Mouse (Mus musculus) naive thymus-derived CD4-positive, alpha-beta T cell, adult 2 months (primary cell): ENCODE results near the gene Col1a2.
A peak's percentile ranks its signal among the peaks of the same experiment; 100 is the strongest.

Experiments
- DNase-seq: peaks from one replicate; pipeline ENCODE4 v3.0.0-alpha.2; 2011; ENCODE audit warnings: low read depth

Col1a2 gene

GRCm38 (mm10) chr6:4521031-4521430, 16.4 kb downstream of the Col1a2 start:
- DNase-seq = no peak

DNA sequence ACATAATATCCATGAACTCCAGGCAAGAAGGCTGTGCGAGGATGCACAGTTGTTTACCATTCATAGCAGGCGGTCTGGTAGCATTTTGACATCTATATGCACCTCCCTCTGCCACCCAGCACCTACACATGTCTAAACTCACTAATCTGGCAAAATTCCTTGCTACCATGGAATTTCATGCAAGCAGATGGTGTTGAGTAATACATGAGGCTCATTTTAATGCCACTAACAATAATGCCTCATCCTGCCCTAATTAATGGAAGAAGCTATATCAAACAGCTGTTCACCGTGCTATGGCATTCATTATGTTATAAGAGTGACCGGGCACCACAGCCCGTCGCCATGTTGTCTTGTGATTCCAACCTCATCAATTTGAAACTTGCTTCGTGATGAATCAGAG, 23.8 kb downstream of the Col1a2 start:
- DNase-seq = no peak

GRCm38 (mm10) chr6:4530986-4531385, 26.4 kb downstream of the Col1a2 start:
- DNase-seq = no peak

DNA sequence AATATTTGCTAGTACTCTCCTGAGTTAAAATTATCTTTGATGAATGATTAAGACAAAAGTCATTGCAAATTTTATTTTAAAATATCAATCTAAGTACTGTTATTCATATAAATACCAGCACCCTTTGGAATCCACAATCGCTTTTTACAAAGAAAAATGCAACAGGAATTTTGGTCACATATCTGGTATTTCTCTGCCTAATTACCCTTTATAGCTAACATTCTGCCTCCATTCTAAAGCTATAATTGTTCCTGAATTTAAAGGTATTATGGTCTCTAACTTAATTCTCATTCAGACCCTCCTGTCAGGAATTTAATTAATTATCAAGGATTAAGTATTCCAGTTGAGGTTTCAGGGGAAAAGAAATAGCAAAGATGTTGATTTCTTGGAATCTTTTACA, 28.3 kb downstream of the Col1a2 start:
- no peak for DNase-seq

DNA sequence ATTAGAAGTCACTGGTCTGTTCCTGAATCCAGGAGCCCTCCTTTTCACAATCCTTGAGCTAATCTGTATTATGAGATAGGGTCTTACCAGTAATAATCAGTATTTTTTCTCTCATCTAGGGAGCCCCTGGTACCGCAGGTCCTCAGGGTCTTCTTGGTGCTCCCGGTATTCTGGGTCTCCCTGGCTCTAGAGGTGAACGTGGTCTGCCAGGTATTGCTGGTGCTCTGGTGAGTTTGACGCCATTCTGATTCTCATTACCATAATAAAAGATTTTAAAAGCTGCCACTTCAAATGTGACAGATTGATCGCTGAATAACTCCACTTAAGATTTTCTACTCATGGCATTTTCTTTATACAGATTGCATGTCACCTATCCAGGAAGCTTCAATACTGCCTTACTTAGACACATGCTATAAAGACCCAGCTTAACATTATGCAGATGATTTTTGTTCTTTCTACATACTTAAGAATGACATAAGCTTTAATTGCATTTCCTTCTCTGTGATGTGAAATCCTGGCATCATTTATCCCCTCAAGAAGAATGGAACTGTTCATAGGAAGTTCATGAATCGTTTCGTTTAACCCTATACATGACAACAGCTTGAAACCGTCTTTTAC, 30.0 kb downstream of the Col1a2 start:
- no peak for DNase-seq

- no peak for DNase-seq
These were observed 37.5 kb downstream of the Col1a2 start for GRCm38 (mm10) chr6:4541926-4542715.

GRCm38 (mm10) chr6:4544554-4544953, 39.9 kb downstream of the Col1a2 start:
- DNase-seq = peak; percentile 22

DNA sequence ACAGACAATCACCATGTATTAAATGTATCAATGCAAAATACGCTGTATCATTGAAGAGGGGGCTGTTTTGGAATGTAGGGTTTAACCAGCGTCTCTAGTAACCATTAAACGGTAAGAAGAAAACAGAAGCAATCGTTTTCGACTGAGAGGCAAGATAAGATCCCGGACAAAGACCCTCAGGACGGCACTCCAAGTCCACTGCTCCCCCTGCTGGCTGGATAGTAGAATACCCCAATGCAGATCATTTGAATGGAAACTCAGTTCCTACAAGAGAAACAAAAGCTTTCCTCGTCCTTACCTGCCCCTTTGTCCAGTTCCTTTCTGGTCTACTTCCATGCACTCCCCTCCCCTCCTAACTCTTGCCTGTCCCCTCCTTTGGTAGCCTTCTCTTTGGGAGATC, 41.1 kb downstream of the Col1a2 start:
- peak; percentile 44 for DNase-seq

DNA sequence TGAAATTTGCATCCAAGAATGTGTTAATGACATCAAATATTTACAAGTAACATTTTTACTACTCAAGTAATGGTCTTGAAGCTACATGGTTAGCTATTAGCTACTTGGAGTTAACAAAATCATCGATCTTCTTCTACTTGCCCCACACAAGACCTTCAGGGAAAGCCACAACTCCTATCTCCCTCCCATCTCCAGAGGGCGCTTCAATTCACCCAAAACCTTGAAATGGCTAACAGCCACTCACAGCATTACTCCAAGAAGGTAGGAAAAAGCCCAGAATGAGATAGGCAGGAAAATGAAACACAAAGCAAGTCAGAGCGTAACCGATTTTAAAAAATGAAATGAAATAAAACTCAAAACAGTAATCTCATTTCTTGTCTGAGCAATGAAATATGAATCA, 44.3 kb downstream of the Col1a2 start:
- no peak for DNase-seq

DNA sequence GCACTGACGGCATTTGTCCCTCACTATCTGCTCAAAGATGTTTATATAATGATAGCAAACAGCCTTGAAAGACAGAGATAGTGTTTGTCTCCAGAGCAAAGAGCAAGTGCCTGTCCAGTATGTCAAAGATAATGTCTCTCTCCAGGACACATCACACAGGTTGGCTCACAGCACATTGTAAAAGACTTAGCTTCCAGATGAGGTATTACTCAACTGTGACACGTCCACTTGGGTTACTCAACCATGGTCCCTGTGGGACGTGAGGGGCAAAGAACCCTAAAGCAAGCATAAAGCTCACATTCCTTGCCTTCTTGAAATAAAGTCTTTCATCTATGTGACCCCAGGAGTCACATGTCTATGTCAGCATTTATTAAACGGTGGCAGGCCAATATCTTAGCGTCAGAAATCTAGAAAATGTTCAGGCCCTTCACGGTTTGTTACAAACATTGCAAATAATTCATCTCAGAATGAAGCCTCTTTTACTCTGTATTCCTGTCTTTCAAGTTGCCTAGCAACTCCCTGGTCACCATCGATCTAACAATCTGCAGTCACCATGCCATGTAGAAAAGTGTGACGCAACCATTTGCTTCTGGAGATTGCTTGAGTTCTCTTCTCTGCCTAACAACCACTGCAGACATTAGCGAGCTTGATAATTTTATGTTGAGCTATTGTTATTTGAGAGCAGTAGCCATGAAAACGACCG, 45.4 kb downstream of the Col1a2 start:
- DNase-seq = no peak

- no peak for DNase-seq
These were observed 45.9 kb downstream of the Col1a2 start for GRCm38 (mm10) chr6:4550549-4550915.

DNA sequence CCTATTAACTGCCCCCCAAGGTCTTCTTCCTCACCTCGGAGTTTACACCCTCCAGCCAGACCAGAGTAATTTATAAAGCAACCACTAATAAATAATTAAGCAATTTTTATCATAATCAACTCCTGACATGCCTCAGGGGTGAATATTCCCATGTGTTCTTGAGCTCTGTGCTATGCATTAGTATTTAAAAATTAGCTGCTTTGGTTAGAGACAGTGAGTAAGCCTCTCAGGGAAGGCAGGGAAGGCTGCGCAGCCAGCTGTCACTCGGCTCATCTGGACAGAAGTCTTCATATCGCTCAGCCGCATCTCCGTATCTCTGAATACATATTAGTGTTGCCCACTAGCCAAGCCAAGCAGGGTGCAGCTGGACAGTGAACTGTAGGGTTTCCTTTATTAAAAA, 50.8 kb downstream of the Col1a2 start:
- DNase-seq = no peak

- no peak for DNase-seq
These were observed 52.5 kb downstream of the Col1a2 start for GRCm38 (mm10) chr6:4557086-4557485.

- no peak for DNase-seq
These were observed 53.1 kb downstream of the Col1a2 start for GRCm38 (mm10) chr6:4557678-4558077.

GRCm38 (mm10) chr6:4561156-4561555, 56.5 kb downstream of the Col1a2 start:
- DNase-seq = no peak

DNA sequence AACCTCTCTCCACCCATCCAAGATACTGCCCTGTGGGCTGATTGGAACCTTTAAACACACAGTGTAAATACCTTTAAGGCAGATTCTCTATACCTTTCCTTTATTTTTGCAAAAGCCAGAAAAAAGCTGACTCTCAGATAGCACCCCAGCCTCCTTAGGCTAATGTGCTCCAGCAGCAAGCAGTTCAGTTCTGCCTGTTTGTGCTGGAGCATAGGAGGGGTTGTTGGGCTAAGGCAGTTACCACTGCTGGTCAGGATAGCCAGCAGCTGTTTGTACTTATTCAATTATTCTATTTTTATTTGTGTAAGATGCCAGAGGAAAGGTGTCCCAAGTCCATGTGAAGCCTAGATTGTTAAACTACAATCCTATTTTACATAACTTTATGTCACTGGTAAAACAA, 57.0 kb downstream of the Col1a2 start:
- no peak for DNase-seq

DNA sequence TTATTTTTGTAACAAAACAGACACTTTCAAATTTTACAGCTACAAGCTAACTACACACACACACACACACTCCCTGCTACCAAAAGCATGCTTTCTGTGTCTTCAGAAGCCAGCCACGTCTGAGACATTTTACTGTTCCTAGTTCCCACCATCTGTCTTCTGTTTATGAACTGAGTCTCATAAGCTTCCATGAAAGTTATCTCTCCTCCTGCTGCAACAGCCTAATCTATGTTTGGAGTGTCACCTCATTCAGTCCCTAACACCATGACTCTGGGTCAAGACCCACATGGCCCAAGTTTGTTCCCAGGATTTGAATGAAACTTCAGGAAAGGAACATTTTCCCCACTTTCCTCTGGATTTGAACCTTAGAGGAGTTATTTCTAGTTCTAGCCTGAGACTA, 57.8 kb downstream of the Col1a2 start:
- DNase-seq = no peak

DNA sequence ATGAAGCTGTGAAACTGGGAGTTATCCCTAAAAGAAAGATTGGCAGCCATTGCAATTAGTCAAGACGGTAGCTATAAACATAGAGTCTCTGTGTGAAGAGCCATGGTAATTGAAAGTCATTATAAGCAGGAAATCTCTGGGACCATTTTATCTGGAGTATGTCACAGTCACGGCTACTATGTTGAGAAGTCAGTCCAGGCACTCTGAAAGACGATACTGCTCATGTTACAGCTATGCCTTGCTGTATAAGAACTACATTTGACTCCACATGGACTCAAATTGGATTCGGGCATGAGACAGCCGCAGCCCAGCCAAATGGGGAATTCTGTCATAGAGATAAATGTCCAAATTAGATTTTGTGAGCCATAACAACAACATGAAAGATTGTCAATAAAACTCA, 58.9 kb downstream of the Col1a2 start:
- DNase-seq = no peak

- DNase-seq = no peak
These were observed 65.8 kb downstream of the Col1a2 start for GRCm38 (mm10) chr6:4570412-4570811.

DNA sequence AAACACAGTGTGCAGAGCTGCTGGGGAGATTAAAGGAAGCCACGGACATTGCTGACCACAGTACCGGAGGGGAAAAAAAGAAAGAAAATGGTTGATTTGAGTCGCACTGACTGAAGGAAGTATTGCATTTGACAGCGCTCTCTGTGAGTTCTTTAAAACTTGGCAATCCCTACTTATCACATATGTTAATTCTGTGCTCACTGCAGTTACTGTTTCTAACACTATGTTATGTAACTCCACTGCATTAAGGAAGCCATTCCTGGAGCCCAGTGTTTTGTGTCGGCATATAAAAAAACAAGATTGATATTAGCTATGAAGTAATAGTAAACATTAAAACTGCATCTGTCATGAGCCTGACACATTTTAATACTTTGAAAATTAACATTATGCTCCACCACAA, 73.1 kb downstream of the Col1a2 start:
- no peak for DNase-seq

DNA sequence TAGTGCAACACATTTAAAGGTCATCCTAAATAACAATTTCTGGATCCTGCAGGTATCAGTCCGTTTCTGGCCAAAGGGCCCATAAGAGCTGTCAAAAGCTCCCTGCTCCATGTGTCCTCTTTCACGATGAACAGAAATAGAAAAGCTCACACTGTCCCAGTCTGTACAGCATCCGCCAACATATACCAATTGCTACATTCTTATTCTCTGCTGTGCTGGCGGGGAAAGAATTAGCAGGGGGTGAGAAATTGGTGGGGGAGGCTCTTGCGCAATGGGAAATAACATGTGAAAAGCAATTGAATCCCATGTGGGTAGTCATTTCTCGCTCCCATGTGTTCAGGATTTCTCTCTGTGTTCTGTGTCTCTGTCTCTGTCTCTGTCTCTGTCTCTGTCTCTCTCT, 73.7 kb downstream of the Col1a2 start:
- no peak for DNase-seq

- DNase-seq = no peak
These were observed 75.0 kb downstream of the Col1a2 start for GRCm38 (mm10) chr6:4579620-4580019.

GRCm38 (mm10) chr6:4583485-4583884, 78.9 kb downstream of the Col1a2 start:
- no peak for DNase-seq
